Mouse (Mus musculus): Measurements from ENCODE around the gene Crybb1. TPM values are rescaled to one million over a fixed set of nuclear protein-coding genes. Genes with fewer than 3 reads are reported as not detected.

Gene Crybb1
- polyA plus RNA-seq, 1 experiment from 2014 or later: 4.5 TPM

DNA sequence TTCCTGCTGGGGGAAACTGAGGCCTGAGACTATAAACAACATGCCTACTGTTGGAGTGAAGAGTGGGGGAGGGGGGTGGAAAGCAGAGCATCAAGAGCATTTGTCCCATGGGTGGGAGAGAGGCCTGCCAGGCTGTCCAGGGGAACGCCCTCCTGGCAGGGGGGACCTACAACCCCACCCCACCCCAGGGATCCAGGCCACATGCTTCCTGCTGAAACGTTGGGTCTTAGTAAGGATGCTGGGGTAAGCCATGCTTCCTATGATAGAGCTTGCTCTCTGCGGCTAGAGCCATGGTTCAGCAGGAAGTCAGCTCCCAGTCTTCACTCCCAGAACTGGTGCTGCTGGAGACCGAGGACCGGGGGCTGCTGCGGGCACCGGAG lies 28.6 kb downstream of the Crybb1 start:
- WGBS: 83% methylated on average over 7 of the region's 7 CpGs
- ATAC-seq (ENCODE audit: low read depth): no peak
- Histone ChIP-seq H3K9me3 (ENCODE audit: control insufficient read depth, low read length) (no peaks in the 10 kb centered on the region), H3K4me1 (ENCODE audit: control insufficient read depth, insufficient read depth, low read length) (0 out of 2 replicates have a peak, but pooled peaks cover 3% of the 10 kb centered on the region), H3K36me3 (ENCODE audit: control insufficient read depth, insufficient read depth, low read length) (no peaks in the 10 kb centered on the region), H3K27me3 (ENCODE audit: control insufficient read depth, insufficient read depth, low read length) (no peaks in the 10 kb centered on the region), H3K9ac (replicated peaks; ENCODE audit: low read depth, low read length) (no peak overlapping the region), H3K4me2 (ENCODE audit: low read depth, low read length) (no peak overlapping the region), H3K4me3 (ENCODE audit: low read depth, low read length) (no peak overlapping the region), H3K27ac (ENCODE audit: low read depth, low read length) (no peak overlapping the region)

DNA sequence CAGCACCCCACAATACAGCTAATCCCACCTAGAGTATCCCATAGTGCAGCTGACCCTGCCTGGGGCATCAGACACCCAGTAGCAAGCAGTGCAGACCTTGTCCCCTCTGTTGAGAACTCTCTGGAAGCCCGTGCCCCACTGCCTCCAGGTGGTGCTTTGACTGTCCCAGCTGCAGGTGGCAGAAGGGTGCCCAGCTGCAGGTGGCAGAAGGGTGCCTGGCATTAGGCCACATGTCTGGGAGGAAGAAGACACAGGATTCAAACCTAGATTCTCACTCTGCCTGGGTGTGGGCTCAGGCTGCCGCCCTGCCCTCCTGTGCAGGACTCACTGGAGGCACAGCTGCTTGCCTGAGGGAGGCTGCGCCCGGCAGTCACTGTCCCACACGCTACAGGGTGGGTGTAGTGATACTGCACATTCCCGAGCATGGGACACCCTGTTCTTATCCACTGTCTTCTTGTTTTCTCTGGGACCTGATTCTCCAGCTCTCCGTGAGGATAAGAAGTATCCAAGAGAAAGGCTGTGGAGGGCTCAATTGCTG lies 30.0 kb downstream of the Crybb1 start:
- Histone ChIP-seq H3K27ac (ENCODE audit: low read depth, low read length) (no peak overlapping the region), H3K4me3 (ENCODE audit: low read depth, low read length) (no peak overlapping the region), H3K36me3 (ENCODE audit: control insufficient read depth, insufficient read depth, low read length) (no peaks in the 10 kb centered on the region), H3K9ac (replicated peaks; ENCODE audit: low read depth, low read length) (no peak overlapping the region), H3K9me3 (ENCODE audit: control insufficient read depth, low read length) (no peaks in the 10 kb centered on the region), H3K4me1 (ENCODE audit: control insufficient read depth, insufficient read depth, low read length) (no peaks in the 10 kb centered on the region), H3K27me3 (ENCODE audit: control insufficient read depth, insufficient read depth, low read length) (no peaks in the 10 kb centered on the region), H3K4me2 (ENCODE audit: low read depth, low read length) (no peak overlapping the region)
- no peak for ATAC-seq (ENCODE audit: low read depth)
- 87% methylated on average over 7 of the region's 7 CpGs for WGBS

DNA sequence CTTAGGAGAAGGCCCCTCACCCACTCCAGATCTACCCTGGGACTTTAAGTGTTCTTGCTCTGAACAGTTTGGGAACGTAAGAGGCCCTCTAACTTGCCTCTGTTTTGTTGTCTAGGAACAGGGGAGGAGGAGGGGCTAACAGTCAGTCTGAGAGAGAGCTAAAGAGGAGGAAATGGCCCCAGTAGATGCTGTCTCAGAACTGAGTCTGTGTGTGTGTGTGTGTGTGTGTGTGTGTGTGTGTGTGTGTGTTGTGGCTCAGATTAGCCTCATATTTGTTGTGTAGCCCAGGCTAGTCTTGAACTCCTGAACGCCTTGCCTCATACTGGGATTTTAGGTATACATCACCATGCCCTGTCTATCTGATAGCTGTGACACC lies 31.0 kb downstream of the Crybb1 start:
- 69% methylated on average over 2 of the region's 2 CpGs for WGBS
- ATAC-seq (ENCODE audit: low read depth): no peak
- H3K4me3 ChIP-seq (ENCODE audit: low read depth, low read length): no peak overlapping the region
- no peak overlapping the region for H3K9ac ChIP-seq (replicated peaks; ENCODE audit: low read depth, low read length)
- H3K4me1 ChIP-seq (ENCODE audit: control insufficient read depth, insufficient read depth, low read length): no peaks in the 10 kb centered on the region
- H3K9me3 ChIP-seq (ENCODE audit: control insufficient read depth, low read length): no peaks in the 10 kb centered on the region
- H3K27ac ChIP-seq (ENCODE audit: low read depth, low read length): no peak overlapping the region
- no peak overlapping the region for H3K4me2 ChIP-seq (ENCODE audit: low read depth, low read length)
- no peaks in the 10 kb centered on the region for H3K36me3 ChIP-seq (ENCODE audit: control insufficient read depth, insufficient read depth, low read length)
- no peaks in the 10 kb centered on the region for H3K27me3 ChIP-seq (ENCODE audit: control insufficient read depth, insufficient read depth, low read length)

DNA sequence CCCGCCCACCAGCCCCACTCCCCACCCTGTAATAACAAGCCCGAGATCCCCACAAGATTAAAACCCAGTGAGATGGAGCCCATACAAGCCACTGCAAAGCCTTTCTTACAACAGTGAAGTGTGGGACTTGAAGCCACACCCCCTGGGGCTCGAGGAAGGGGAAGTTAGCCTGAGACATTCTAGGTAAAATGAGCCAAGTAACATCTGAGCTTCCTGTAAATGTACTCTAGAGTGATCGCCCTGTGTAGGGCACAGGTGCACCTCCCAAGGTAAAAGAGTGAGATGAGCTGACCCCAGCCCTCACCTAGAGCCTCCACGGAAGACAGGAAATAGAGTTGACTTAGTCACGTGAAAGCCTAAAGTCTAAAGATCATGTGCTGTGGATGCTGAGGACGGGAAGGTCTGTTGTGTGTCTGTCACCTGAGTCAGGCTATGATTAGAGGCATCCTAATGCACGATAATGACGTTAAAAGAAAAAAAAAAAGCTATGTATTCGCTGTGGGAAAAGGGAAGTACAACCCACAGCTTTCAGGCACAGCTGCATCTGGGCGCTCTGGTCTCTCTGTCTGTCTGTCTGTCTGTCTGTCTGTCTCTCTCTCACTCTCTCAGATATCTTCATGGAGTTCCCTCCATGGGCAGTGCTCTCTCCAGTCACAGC lies 31.5 kb downstream of the Crybb1 start:
- Histone ChIP-seq H3K4me1 (ENCODE audit: control insufficient read depth, insufficient read depth, low read length) (no peaks in the 10 kb centered on the region), H3K36me3 (ENCODE audit: control insufficient read depth, insufficient read depth, low read length) (no peaks in the 10 kb centered on the region), H3K27ac (ENCODE audit: low read depth, low read length) (no peak overlapping the region), H3K9me3 (ENCODE audit: control insufficient read depth, low read length) (no peaks in the 10 kb centered on the region), H3K4me2 (ENCODE audit: low read depth, low read length) (no peak overlapping the region), H3K9ac (replicated peaks; ENCODE audit: low read depth, low read length) (no peak overlapping the region), H3K27me3 (ENCODE audit: control insufficient read depth, insufficient read depth, low read length) (no peaks in the 10 kb centered on the region), H3K4me3 (ENCODE audit: low read depth, low read length) (no peak overlapping the region)
- WGBS: 87% methylated on average over 11 of the region's 11 CpGs
- ATAC-seq (ENCODE audit: low read depth): no peak

DNA sequence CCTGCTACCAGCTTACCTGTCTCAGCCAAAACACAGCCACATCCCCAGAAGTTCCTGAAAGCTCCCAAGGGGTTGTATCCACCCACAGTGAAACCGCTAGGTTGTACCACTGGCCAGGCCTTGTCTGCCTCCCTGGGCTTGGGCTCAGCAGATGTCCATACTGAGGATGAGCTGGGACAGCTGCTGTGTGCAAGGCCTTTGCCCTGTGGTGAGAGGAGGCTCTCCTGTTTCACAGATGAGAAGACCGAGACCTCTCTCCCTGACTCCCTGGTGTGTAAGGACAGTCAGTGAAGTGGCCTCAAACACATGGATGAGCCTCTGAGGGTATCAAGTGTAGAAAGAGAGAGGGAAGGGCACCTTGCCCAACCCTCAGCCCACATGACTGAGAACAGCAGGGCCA lies 32.0 kb downstream of the Crybb1 start:
- 95% methylated on average over 2 of the region's 2 CpGs for WGBS
- H3K4me1 ChIP-seq (ENCODE audit: control insufficient read depth, insufficient read depth, low read length): no peaks in the 10 kb centered on the region

DNA sequence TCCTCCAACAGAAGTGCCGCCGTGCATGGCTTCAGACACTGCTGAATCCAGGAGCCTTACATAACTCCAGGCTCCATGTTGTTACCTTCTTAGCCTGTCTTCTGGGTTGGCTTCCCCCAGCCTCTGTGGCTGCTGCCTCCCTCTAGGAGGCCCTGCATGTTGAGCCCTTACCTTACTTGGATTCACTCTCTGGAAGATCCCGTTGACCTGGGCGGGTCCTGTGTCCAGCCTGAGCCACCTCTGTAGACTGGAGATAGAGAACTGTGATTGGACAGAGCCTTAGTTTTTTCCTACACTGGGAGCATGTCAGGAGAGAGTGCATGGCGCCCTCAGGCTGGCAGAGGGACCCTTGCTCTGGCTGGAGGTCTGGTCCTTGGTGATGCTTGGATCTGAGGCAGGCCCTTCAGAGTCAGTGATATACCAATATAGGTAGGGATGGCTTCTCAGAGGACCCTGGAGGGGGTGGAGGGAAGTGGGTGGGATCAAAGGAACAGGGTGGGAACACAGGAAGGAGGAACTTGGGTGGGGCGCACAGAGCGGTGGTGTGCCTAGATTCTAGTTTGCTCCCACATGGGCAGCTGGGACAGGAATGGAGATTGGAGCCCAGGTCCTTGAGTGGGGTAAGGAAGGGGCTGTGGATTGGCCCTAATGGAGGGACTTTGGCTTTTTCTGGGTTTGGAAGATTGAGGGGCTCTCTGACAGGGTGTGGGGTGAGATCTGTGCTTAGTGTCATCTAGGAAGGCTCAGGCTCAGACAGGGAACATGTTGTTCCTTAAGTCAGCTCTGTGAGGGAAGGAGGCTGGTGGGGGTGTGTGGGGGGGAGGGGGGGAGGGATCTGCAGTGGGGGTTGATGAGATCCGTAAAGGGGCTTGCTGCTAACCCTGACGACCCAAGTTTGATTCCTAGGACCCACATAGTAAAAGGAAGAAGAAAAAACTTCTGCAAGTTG lies 32.9 kb downstream of the Crybb1 start:
- Histone ChIP-seq H3K36me3 (ENCODE audit: control insufficient read depth, insufficient read depth, low read length) (no peaks in the 10 kb centered on the region), H3K9me3 (ENCODE audit: control insufficient read depth, low read length) (no peaks in the 10 kb centered on the region), H3K27me3 (ENCODE audit: control insufficient read depth, insufficient read depth, low read length) (no peaks in the 10 kb centered on the region), H3K4me1 (ENCODE audit: control insufficient read depth, insufficient read depth, low read length) (no peaks in the 10 kb centered on the region), H3K9ac (replicated peaks; ENCODE audit: low read depth, low read length) (no peak overlapping the region), H3K27ac (ENCODE audit: low read depth, low read length) (no peak overlapping the region), H3K4me2 (ENCODE audit: low read depth, low read length) (no peak overlapping the region), H3K4me3 (ENCODE audit: low read depth, low read length) (no peak overlapping the region)
- no peak for ATAC-seq (ENCODE audit: low read depth)
- WGBS: 84% methylated on average over 9 of the region's 9 CpGs

More for the DNA sequence above, 32.0 kb downstream of the Crybb1 start:
- no peak overlapping the region for H3K4me3 ChIP-seq (ENCODE audit: low read depth, low read length)
- no peak overlapping the region for H3K9ac ChIP-seq (replicated peaks; ENCODE audit: low read depth, low read length)
- no peaks in the 10 kb centered on the region for H3K36me3 ChIP-seq (ENCODE audit: control insufficient read depth, insufficient read depth, low read length)
- no peaks in the 10 kb centered on the region for H3K27me3 ChIP-seq (ENCODE audit: control insufficient read depth, insufficient read depth, low read length)
- no peak overlapping the region for H3K4me2 ChIP-seq (ENCODE audit: low read depth, low read length)
- H3K9me3 ChIP-seq (ENCODE audit: control insufficient read depth, low read length): no peaks in the 10 kb centered on the region
- H3K27ac ChIP-seq (ENCODE audit: low read depth, low read length): no peak overlapping the region
- no peak for ATAC-seq (ENCODE audit: low read depth)

DNA sequence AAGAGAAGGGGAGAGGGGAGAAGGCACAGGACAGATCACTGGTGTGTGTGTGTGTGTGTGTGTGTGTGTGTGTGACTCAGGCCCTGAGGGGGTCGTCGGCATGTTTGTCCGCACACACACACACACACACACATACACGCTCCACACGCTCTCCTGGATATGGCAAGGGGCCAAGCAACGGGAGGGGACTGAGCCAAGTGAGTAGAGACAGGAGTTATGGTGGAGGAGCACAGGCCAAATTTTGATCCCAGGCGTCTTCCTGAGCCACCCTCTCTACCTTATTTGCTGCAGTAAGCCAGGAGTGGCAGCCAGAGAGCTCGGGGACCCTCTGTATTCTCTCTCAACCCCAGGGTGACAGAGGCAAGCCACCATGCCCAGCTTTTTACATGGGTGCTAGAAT lies 33.6 kb downstream of the Crybb1 start:
- Histone ChIP-seq H3K9me3 (ENCODE audit: control insufficient read depth, low read length) (no peaks in the 10 kb centered on the region), H3K9ac (replicated peaks; ENCODE audit: low read depth, low read length) (no peak overlapping the region), H3K4me1 (ENCODE audit: control insufficient read depth, insufficient read depth, low read length) (no peaks in the 10 kb centered on the region; the same call in 1 of the 2 replicates), H3K27me3 (ENCODE audit: control insufficient read depth, insufficient read depth, low read length) (no peaks in the 10 kb centered on the region), H3K27ac (ENCODE audit: low read depth, low read length) (no peak overlapping the region), H3K36me3 (ENCODE audit: control insufficient read depth, insufficient read depth, low read length) (no peaks in the 10 kb centered on the region), H3K4me2 (ENCODE audit: low read depth, low read length) (no peak overlapping the region), H3K4me3 (ENCODE audit: low read depth, low read length) (no peak overlapping the region)
- WGBS: 58% methylated on average over 8 of the region's 8 CpGs
- ATAC-seq (ENCODE audit: low read depth): no peak

DNA sequence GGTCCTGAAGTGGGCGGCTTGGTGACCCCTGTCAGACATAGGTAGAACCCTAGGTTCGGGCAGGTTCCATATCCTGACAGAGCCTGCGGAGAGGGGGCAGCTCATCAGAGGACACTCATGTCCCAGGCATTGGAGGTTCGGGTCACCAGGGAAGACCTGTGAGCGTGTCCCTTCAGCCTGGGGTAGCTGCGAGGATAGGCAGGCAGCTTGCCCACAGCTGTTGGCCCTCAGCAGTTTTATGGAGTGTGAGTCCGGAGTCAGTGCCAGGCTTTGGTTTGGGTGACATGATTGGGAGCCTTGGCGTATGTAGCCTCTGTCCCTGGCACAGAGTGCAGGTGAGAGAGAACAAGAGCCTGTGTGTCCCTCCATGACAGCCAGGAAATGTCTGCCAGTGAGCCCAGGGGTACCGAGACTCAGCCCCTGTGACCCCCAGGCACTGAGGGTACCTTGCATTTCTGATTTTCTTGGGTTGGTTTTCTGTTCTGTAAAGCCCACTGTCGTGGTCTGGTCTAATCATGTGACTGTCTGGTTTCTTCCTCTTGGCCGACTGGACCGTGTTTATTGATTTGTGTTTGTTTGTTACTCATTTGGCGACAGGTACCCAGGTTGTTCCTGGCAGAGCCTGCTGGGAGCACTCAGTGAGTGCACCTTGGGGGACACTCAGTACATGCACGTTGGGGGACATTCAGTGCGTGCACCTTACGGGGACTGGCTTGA lies 34.4 kb downstream of the Crybb1 start:
- Histone ChIP-seq H3K4me3 (ENCODE audit: low read depth, low read length) (no peak overlapping the region), H3K9ac (replicated peaks; ENCODE audit: low read depth, low read length) (no peak overlapping the region), H3K36me3 (ENCODE audit: control insufficient read depth, insufficient read depth, low read length) (no peaks in the 10 kb centered on the region), H3K9me3 (ENCODE audit: control insufficient read depth, low read length) (no peaks in the 10 kb centered on the region), H3K4me2 (ENCODE audit: low read depth, low read length) (no peak overlapping the region), H3K4me1 (ENCODE audit: control insufficient read depth, insufficient read depth, low read length) (peaks cover 5% of the 10 kb centered on the region; the same call in 1 of the 2 replicates), H3K27me3 (ENCODE audit: control insufficient read depth, insufficient read depth, low read length) (no peaks in the 10 kb centered on the region), H3K27ac (ENCODE audit: low read depth, low read length) (no peak overlapping the region)
- WGBS: 79% methylated on average over 16 of the region's 16 CpGs
- ATAC-seq (ENCODE audit: low read depth): no peak
